Mouse (Mus musculus): ENCODE data around the gene Sccpdh. TPM values are rescaled to one million over a fixed set of nuclear protein-coding genes. Genes with fewer than 3 reads are reported as not detected.
A peak's percentile ranks its signal among the peaks of the same experiment; 100 is the strongest.
"Not testable (repeated sequence)": the region's sequence is repeated elsewhere in the genome, so short reads cannot be mapped to it uniquely, and the experiment has no call there.

The Sccpdh gene
- polyA plus RNA-seq, 1 experiment from 2014 or later = 26.7 TPM

DNA sequence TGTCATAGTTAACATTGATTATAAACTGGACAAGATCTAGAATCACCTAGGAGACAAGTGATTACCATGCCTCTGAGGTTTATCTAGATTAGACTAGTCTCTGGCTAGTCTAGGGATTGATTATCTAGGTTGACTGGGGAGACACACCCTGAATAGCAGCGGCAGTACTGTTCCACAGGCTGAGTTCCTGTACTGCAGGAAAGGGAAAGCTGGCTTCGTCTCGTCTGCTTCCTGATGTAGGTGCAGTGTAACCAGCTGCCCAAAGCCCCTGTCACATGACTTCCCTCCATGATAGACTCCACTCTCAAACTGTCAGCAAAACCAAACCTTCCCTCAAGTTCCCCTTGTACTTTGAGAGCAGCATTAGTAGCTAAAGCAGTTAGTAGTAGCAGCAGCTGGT is 36.1 kb downstream of the Sccpdh start:
- no peaks in the 10 kb centered on the region for H3K27me3 ChIP-seq (replicated peaks; ENCODE audit: control insufficient read depth, insufficient read depth, low read length)
- DNase-seq (ENCODE audit: low spot score) = no peak
- H3K4me3 ChIP-seq (ENCODE audit: low read depth, low read length) = no peak overlapping the region
- H3K36me3 ChIP-seq (ENCODE audit: control insufficient read depth, insufficient read depth, low read length) = no peaks in the 10 kb centered on the region
- H3K4me2 ChIP-seq = no peak overlapping the region
- H3K9me3 ChIP-seq (ENCODE audit: control insufficient read depth, low read length) = no peaks in the 10 kb centered on the region
- H3K27ac ChIP-seq (ENCODE audit: low read depth, low read length) = no peak overlapping the region
- peak; percentile 23; the same call in 1 of the 2 replicates for ATAC-seq (replicated peaks; ENCODE audit: low FRiP score)
- 52% methylated on average over 3 of the region's 3 CpGs for WGBS
- H3K9ac ChIP-seq (ENCODE audit: low read depth, low read length) = no peak overlapping the region
- H3K4me1 ChIP-seq (replicated peaks; ENCODE audit: control insufficient read depth, insufficient read depth, low read length) = 0 out of 2 replicates have a peak, but pooled peaks cover 4% of the 10 kb centered on the region

DNA sequence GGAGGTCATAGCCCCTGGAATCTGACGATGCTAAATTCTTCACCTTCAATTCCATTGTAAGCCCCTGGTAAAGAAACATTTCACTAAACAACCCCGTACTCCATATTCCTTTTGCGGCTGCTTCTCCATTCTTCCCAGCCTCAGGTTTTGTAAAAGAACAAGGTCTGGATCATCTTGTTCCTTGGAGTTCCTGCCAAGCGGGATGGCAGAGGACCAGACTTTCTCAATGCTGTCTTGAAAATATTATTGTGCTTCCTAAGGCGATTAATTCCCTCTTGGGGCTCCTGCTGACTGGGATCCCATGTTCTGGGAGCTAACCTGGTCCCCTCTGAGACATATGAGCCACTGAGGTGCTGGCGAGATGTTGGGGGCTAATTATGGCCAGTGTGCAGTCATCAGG is 37.1 kb downstream of the Sccpdh start:
- no peak overlapping the region for H3K9ac ChIP-seq (ENCODE audit: low read depth, low read length)
- H3K9me3 ChIP-seq (ENCODE audit: control insufficient read depth, low read length) = no peaks in the 10 kb centered on the region
- H3K4me2 ChIP-seq = no peak overlapping the region
- H3K4me3 ChIP-seq (ENCODE audit: low read depth, low read length) = no peak overlapping the region
- 85% methylated on average over 6 of the region's 6 CpGs for WGBS
- H3K36me3 ChIP-seq (ENCODE audit: control insufficient read depth, insufficient read depth, low read length) = no peaks in the 10 kb centered on the region
- no peak overlapping the region for H3K27ac ChIP-seq (ENCODE audit: low read depth, low read length)
- DNase-seq (ENCODE audit: low spot score) = no peak
- ATAC-seq (replicated peaks; ENCODE audit: low FRiP score) = no peak
- H3K4me1 ChIP-seq (replicated peaks; ENCODE audit: control insufficient read depth, insufficient read depth, low read length) = 0 out of 2 replicates have a peak, but pooled peaks cover 4% of the 10 kb centered on the region
- H3K27me3 ChIP-seq (replicated peaks; ENCODE audit: control insufficient read depth, insufficient read depth, low read length) = no peaks in the 10 kb centered on the region

DNA sequence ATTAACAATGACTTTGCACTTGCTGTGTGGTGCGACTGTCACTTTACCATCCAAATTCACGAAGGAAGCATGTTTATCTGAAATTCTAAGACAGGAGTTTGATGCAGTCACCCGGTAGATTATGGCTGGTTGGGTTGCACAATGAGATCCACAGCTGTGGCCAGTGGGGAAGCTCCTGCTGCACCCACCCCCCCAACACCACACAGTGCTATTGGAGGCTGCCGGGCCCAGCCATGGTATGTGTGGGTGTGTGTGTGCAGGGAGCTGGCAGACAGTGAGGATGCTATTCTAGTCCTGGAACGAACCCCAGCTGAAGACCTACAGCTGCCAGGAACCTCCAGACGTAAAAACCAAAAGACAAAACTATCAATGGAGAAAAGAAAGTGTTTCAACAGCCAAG is 41.4 kb downstream of the Sccpdh start:
- no peak overlapping the region for H3K27ac ChIP-seq (ENCODE audit: low read depth, low read length)
- DNase-seq (ENCODE audit: low spot score) (no peak), ATAC-seq (replicated peaks; ENCODE audit: low FRiP score) (no peak)
- H3K9me3 ChIP-seq (ENCODE audit: control insufficient read depth, low read length) = no peaks in the 10 kb centered on the region
- H3K4me2 ChIP-seq = no peak overlapping the region
- 75% methylated on average over 6 of the region's 6 CpGs for WGBS
- no peak overlapping the region for H3K9ac ChIP-seq (ENCODE audit: low read depth, low read length)
- H3K36me3 ChIP-seq (ENCODE audit: control insufficient read depth, insufficient read depth, low read length) = no peaks in the 10 kb centered on the region
- no peak overlapping the region for H3K4me3 ChIP-seq (ENCODE audit: low read depth, low read length)
- H3K27me3 ChIP-seq (replicated peaks; ENCODE audit: control insufficient read depth, insufficient read depth, low read length) = no peaks in the 10 kb centered on the region
- H3K4me1 ChIP-seq (replicated peaks; ENCODE audit: control insufficient read depth, insufficient read depth, low read length) = no peaks in the 10 kb centered on the region

DNA sequence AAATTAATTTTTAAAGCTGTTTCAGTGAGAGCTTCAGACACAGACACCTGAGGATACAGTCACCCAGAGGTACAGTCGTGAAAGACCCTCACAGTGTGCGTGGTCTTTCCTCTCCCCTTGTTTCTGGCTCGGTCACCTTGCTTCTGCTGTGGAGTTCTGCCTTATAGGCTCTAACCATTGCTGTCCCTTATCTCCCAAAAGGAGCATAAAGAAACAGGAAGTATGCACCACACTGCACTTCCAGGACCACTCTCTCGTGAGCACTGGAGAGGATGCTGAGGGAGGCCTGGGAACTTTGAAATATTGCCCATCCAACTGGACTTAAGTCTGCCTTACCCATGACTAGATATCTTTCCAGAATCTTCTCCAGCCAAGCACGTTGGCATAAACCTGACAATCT is 42.7 kb downstream of the Sccpdh start:
- Histone ChIP-seq H3K9ac (ENCODE audit: low read depth, low read length) (no peak overlapping the region), H3K9me3 (ENCODE audit: control insufficient read depth, low read length) (no peaks in the 10 kb centered on the region), H3K27me3 (replicated peaks; ENCODE audit: control insufficient read depth, insufficient read depth, low read length) (no peaks in the 10 kb centered on the region), H3K4me1 (replicated peaks; ENCODE audit: control insufficient read depth, insufficient read depth, low read length) (no peaks in the 10 kb centered on the region), H3K4me2 (no peak overlapping the region), H3K27ac (ENCODE audit: low read depth, low read length) (no peak overlapping the region), H3K4me3 (ENCODE audit: low read depth, low read length) (no peak overlapping the region), H3K36me3 (ENCODE audit: control insufficient read depth, insufficient read depth, low read length) (no peaks in the 10 kb centered on the region)
- DNase-seq (ENCODE audit: low spot score) (no peak), ATAC-seq (replicated peaks; ENCODE audit: low FRiP score) (no peak)
- WGBS = 56% methylated on average over 5 of the region's 5 CpGs

DNA sequence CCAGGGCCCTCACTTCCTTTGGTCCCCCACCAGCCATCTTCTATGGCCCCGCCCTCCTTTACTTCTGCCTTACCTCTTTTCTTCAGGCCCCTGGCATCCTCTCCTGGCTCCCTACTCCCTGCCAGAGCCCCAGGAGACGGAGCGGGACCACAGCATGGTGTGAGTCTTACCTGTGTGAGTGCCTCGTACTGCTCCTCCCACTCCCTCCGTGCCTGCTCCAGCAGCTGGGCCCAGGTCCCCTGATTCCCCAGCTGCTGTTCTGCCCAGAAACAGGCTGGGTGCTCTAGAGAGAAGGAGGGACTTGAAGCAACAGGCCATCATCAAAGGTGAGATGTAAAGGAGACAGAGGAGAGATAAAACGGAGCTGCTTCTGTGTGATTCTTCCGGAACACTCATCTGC is 44.6 kb downstream of the Sccpdh start:
- ATAC-seq (replicated peaks; ENCODE audit: low FRiP score) = no peak
- WGBS = 88% methylated on average over 7 of the region's 7 CpGs
- Histone ChIP-seq H3K27me3 (replicated peaks; ENCODE audit: control insufficient read depth, insufficient read depth, low read length) (no peaks in the 10 kb centered on the region), H3K4me2 (no peak overlapping the region), H3K9me3 (ENCODE audit: control insufficient read depth, low read length) (no peaks in the 10 kb centered on the region), H3K9ac (ENCODE audit: low read depth, low read length) (no peak overlapping the region), H3K36me3 (ENCODE audit: control insufficient read depth, insufficient read depth, low read length) (no peaks in the 10 kb centered on the region), H3K27ac (ENCODE audit: low read depth, low read length) (no peak overlapping the region), H3K4me1 (replicated peaks; ENCODE audit: control insufficient read depth, insufficient read depth, low read length) (no peaks in the 10 kb centered on the region), H3K4me3 (ENCODE audit: low read depth, low read length) (no peak overlapping the region)
- DNase-seq (ENCODE audit: low spot score) = no peak

DNA sequence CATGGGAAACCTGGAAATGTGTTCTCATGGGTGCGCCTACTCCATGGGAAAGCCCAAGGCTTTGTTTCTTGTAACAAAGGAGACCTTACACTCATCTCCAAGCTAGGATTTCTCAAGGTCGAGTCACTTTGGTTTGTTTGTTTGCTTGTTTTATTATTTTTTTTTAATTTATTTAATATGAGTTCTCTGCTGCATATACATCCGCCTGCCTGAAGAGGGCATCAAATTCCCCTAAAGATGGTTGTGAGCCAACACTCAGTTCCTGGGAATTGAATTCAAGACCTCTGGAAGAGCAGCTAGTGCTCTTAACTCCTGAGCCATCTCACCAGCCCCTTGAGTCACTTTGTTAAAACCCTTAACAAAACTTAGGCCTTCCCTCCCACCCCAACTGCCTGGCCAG is 45.4 kb downstream of the Sccpdh start:
- WGBS = 81% methylated on average over 3 of the region's 3 CpGs
- no peaks in the 10 kb centered on the region for H3K27me3 ChIP-seq (replicated peaks; ENCODE audit: control insufficient read depth, insufficient read depth, low read length)

DNA sequence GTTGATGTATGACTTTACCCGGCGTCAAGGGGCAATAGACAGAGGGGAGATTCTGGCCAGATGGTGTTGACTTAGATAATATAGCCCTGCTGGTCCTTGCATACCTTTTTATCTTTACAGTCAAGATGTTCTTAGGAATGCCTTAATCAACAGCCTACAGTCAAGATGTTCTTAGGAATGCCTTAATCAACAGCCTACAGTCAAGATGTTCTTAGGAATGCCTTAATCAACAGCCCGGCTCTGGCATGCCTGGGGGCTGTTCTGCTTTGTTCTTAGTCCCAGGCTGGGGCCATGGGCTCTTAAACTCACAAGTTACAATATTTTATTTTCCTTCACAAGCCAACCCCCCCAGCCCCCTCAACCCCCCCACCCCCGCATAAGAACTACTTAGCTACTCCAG is 47.3 kb downstream of the Sccpdh start:
- H3K9ac ChIP-seq (ENCODE audit: low read depth, low read length); DNase-seq (ENCODE audit: low spot score); H3K4me3 ChIP-seq (ENCODE audit: low read depth, low read length); H3K27ac ChIP-seq (ENCODE audit: low read depth, low read length); H3K27me3 ChIP-seq (replicated peaks; ENCODE audit: control insufficient read depth, insufficient read depth, low read length); H3K4me2 ChIP-seq; H3K4me1 ChIP-seq (replicated peaks; ENCODE audit: control insufficient read depth, insufficient read depth, low read length); H3K36me3 ChIP-seq (ENCODE audit: control insufficient read depth, insufficient read depth, low read length); H3K9me3 ChIP-seq (ENCODE audit: control insufficient read depth, low read length); ATAC-seq (replicated peaks; ENCODE audit: low FRiP score): not testable (repeated sequence)
- 57% methylated on average over 4 of the region's 4 CpGs for WGBS

More for the DNA sequence above, 45.4 kb downstream of the Sccpdh start:
- Histone ChIP-seq H3K9ac (ENCODE audit: low read depth, low read length) (no peak overlapping the region), H3K4me3 (ENCODE audit: low read depth, low read length) (no peak overlapping the region), H3K4me1 (replicated peaks; ENCODE audit: control insufficient read depth, insufficient read depth, low read length) (no peaks in the 10 kb centered on the region), H3K9me3 (ENCODE audit: control insufficient read depth, low read length) (no peaks in the 10 kb centered on the region), H3K4me2 (no peak overlapping the region), H3K27ac (ENCODE audit: low read depth, low read length) (no peak overlapping the region), H3K36me3 (ENCODE audit: control insufficient read depth, insufficient read depth, low read length) (no peaks in the 10 kb centered on the region)
- no peak for DNase-seq (ENCODE audit: low spot score)
- no peak for ATAC-seq (replicated peaks; ENCODE audit: low FRiP score)

DNA sequence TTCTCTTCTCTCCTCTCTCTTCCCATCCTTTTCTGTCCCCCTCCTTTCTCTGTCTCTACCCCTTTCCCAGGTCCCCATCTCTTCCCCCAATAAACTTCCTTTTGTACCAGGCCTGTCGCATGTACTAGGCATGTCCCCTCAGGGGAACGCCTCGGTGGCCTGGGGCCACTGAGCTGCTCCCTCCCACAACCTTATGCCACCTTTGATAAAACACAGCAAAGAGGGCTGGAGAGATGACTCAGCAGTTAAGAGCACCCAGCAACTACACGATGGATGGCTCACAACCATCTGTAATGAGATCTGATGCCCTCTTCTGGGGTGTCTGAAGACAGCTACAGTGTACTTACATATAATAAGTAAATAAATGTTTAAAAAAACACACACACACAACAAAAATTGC is 47.8 kb downstream of the Sccpdh start:
- no peaks in the 10 kb centered on the region for H3K36me3 ChIP-seq (ENCODE audit: control insufficient read depth, insufficient read depth, low read length)
- no peak for DNase-seq (ENCODE audit: low spot score)

DNA sequence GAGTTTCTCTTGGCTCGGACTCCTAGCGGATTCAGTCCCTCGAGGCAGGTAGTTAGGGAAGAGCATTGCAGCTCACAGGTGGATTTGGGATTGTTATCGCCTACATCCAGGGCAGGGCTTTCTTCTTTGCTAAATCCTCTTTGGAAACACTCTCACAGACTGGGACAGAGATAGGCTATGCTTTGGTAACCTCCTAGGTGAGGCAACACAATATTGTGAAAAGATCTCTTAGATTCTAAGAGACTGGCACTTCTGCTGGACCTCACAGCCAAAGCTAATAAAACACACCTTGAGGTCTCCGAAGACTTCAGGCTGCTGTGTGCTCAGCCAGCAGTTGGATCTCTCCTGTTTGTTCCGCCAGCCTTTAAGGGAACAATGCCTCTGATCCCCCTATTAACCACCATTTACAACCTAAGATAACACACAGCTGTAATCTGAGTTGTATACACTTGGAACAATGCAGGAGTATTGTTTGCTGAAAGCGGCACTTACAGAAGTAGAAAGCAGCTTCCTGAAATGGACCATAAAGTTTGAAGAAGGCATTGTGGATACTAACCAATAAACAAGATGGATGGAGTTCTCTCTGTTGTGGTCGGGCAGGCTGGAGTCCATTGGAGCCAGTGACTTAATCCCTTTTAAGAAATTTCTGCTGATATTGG is 54.9 kb downstream of the Sccpdh start:
- 69% methylated on average over 8 of the region's 8 CpGs for WGBS
- Histone ChIP-seq H3K4me1 (replicated peaks; ENCODE audit: control insufficient read depth, insufficient read depth, low read length) (no peaks in the 10 kb centered on the region), H3K9me3 (ENCODE audit: control insufficient read depth, low read length) (no peaks in the 10 kb centered on the region), H3K36me3 (ENCODE audit: control insufficient read depth, insufficient read depth, low read length) (no peaks in the 10 kb centered on the region), H3K9ac (ENCODE audit: low read depth, low read length) (no peak overlapping the region), H3K27me3 (replicated peaks; ENCODE audit: control insufficient read depth, insufficient read depth, low read length) (no peaks in the 10 kb centered on the region), H3K27ac (ENCODE audit: low read depth, low read length) (no peak overlapping the region), H3K4me2 (no peak overlapping the region), H3K4me3 (ENCODE audit: low read depth, low read length) (no peak overlapping the region)
- no peak for ATAC-seq (replicated peaks; ENCODE audit: low FRiP score)
- DNase-seq (ENCODE audit: low spot score) = no peak

More for the DNA sequence above, 47.8 kb downstream of the Sccpdh start:
- no peak overlapping the region for H3K4me2 ChIP-seq
- peak; percentile 75 for ATAC-seq (replicated peaks; ENCODE audit: low FRiP score)
- no peaks in the 10 kb centered on the region for H3K27me3 ChIP-seq (replicated peaks; ENCODE audit: control insufficient read depth, insufficient read depth, low read length)
- WGBS = 60% methylated on average over 4 of the region's 4 CpGs
- H3K9me3 ChIP-seq (ENCODE audit: control insufficient read depth, low read length) = no peaks in the 10 kb centered on the region
- H3K27ac ChIP-seq (ENCODE audit: low read depth, low read length) = no peak overlapping the region
- H3K4me1 ChIP-seq (replicated peaks; ENCODE audit: control insufficient read depth, insufficient read depth, low read length) = no peaks in the 10 kb centered on the region
- no peak overlapping the region for H3K9ac ChIP-seq (ENCODE audit: low read depth, low read length)
- H3K4me3 ChIP-seq (ENCODE audit: low read depth, low read length) = no peak overlapping the region
